Mouse (Mus musculus): ENCODE measurements around the gene Osr1. TPM values are rescaled to one million over a fixed set of nuclear protein-coding genes. Genes with fewer than 3 reads are reported as not detected.
A peak's percentile ranks its signal among the peaks of the same experiment; 100 is the strongest.

The Osr1 gene
- 1 to 10 TPM; 1.8 to 3.5 TPM for total RNA-seq (2021)

DNA sequence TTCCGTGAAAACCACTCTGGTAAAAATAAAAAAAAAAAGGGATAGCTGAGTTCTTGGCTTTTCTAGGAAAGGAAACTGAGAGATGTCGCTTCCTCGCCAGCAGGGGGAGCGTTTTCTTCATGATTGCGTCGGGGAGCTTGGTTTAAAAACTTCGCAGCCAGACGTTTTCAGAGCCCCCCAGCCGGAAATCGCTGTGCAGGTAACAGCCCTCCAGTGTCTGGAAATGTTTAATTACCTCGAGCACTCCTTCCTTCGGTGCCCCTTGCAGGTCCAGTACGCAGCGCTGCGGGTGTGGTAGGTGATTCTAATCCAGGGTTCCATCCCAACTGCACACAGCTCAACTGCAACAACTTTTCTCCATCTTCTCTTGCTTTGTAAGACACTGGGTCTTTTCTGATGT lies at the start of gene Osr1:
Osr1 (plus strand) TSS at position 146 of the 400 bp plus-strand sequence.
- intact Hi-C loops (cut with DNase I) = loop anchor here (1.0 to 5.0 kb wide), 4 partner anchors 518 to 967 kb away; no protein-coding TSS in a partner anchor
- peak in 1 of 2 experiments; percentile 51 for DNase-seq (ENCODE audit: low spot score in 2 of 2)

DNA sequence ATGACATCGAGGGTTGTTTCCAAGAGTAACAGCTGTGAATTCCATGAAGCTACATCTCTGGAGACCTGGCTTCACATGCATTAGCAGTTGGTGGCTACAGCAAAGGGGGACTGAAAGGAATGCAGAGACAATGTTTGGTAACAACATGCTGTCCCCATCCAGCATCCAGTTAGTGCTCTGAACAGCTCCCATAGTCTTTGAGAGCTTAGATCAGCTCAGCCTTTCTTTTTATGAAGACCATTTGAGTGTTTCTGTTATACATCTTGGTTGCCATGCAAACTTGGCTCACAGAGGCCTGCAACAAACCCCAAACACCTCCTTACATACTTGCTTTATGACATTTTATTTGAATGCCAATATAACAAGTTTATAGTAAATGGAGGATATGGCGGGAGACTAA lies 19.6 kb upstream of the Osr1 start:
- intact Hi-C loops (cut with DNase I) = no loop called here
- DNase-seq (ENCODE audit: low spot score in 2 of 2) = no peak

DNA sequence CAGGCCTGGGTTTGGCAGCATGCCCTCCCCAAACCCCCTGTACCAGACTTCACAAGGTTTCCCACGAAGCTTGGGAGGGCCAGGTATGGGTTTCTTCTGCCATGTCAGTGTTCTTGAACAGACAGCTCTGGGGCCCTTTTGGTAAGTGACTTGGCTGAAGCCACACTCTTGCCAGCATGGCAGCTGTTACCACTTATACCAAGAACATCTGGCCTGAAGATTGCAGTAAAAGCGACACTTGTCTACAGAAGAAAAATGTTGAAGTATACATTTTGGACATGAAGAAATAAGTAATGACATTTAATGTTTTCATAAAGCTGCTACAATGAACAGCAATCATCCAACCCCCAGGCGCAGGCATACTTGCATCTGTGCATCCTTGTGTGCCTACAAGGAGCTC lies 5.0 kb upstream of the Osr1 start:
- DNase-seq (ENCODE audit: low spot score in 2 of 2) = no peak
- intact Hi-C loops (cut with DNase I) = loop anchor here (5.0 kb wide), 1 partner anchor 657 kb away; no protein-coding TSS in a partner anchor

DNA sequence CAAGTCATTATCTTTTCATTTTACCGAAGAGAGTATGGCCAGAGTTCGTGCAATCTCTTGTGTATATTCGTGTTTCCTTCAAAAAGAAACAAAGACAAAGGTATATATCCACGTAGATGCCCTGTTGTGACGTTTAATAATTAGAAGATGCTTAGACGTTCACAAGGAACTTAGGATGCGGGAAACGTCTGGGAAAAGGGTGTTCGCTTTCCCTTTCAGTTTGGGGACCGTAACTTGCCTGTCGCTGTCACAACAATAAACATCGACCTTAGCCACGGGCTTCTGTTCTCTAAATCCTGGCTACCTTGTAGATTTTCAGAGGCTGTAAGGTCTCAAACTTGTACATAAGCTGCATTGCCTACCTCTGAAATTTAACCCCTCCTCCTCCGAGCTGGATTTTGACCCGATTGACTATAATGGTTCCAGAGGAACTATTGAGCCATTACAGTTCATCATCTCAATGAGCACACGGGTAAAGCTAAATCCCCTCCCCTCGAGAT lies 630 bp downstream of the Osr1 start:
- DNase-seq (ENCODE audit: low spot score in 2 of 2) = no peak
- intact Hi-C loops (cut with DNase I) = loop anchor here (1.0 to 5.0 kb wide), 3 partner anchors 518 to 967 kb away; no protein-coding TSS in a partner anchor

DNA sequence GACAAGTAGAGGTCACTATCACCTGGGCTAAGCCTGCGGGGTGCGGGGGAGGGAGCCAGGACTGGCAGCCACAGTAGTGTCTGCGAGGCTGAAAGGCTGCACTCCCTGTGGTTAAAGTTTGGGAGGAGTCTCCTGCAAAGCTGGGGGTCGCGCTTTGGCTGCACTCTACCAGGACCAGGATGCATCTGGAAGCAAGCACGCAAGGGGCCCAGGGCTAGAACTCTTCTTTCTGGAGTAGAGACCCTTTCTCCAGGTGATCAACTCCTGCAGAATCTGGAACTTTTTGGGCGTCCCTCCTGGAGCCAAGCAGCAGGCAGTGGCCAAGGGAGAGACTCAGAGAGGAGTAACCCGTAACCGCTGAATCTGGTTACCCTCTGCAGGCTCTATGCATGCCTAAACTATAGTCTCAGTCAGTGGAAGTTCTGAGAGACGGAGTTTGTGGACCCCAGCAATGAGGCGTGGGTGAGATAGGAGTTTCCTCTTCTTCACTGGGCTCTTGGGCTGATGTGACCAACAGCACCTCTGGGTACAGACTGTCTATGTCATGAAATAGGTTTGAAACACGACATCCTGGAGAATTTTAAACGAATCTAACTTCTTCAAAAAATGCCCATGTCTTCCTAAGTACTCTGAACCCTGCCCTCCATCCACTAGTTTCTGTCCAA lies 1.5 kb downstream of the Osr1 start:
- intact Hi-C loops (cut with DNase I) = loop anchor here (5.0 kb wide), 2 partner anchors 519 to 966 kb away; no protein-coding TSS in a partner anchor

DNA sequence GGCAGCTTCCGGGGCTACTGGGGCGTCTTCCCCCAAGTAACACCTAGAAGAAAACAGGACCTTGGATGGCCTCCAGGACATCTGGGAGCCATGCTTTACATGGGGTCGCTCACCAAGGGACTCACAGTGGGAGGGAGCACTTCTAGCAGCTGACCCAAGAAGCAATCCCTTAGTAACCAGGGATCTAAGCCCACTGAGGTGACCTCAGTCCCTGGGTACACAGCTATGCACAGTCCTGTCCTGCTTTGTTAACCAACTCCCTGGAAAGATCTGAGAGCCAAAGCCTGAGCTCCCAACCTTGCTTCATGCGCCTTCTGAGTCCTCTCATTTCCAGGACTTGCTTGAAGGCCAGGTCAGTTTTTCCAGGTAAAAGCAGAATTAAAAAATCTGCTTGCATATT lies 2.1 kb downstream of the Osr1 start:
- intact Hi-C loops (cut with DNase I) = loop anchor here (5.0 kb wide), 2 partner anchors 520 to 965 kb away; no protein-coding TSS in a partner anchor
- no peak for DNase-seq (ENCODE audit: low spot score in 2 of 2)

More for the DNA sequence above, 1.5 kb downstream of the Osr1 start:
- no peak for DNase-seq (ENCODE audit: low spot score in 2 of 2)

DNA sequence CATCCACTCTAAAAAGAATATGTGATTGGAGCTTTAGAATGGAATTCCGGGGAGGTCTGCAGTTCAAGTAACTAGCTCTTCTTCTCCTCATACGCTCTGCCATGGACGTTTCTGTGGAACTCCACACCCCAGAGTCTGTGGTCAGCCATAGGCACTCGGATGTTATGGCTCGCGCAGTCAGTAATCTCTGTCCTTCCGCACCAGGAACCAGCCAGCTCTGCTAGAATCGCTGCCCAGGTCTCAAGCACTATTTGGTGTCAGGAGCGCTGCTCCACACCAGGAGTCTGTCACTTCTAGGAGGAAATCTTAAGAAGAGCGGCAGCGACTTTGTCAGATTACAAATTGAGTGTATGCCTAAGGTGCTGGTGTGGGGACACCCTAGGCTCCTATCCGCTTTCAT lies 3.8 kb downstream of the Osr1 start:
- DNase-seq (ENCODE audit: low spot score in 2 of 2) = no peak
- intact Hi-C loops (cut with DNase I) = loop anchor here (5.0 kb wide), 2 partner anchors 521 to 964 kb away; no protein-coding TSS in a partner anchor

DNA sequence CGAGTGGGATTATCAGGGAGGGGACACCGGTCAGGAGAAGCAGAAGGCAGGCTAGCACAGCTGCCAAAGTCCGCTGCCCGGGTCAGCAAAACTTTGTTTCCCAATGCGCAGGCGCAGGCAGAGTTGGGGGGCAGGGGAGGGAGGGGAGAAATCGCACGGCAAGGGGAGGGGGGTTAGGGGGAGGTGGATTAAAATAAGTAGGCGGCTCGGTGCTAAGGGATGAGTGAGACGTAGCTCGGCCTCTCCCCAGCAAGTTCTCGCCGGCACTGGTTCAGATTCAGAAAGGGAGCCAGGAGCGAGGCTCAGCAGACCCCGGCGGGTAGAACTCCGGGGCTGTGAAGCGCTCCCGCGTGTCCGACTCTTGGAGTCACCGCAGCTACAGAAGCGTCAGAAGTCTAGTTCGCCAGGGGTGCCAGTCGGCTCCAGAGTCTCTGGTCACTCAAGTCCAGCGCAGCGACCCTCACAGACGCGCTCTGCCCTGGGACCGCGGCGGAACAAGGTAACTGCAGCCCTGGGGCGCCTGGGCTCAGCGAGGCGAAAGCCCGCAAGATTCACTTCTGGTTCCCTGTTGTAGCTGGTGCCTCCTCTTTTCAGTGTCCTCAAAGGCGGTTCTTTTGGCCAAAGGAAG lies 4.4 kb downstream of the Osr1 start:
- intact Hi-C loops (cut with DNase I) = loop anchor here (5.0 kb wide), 2 partner anchors 522 to 963 kb away; no protein-coding TSS in a partner anchor
- DNase-seq (ENCODE audit: low spot score in 2 of 2) = no peak

DNA sequence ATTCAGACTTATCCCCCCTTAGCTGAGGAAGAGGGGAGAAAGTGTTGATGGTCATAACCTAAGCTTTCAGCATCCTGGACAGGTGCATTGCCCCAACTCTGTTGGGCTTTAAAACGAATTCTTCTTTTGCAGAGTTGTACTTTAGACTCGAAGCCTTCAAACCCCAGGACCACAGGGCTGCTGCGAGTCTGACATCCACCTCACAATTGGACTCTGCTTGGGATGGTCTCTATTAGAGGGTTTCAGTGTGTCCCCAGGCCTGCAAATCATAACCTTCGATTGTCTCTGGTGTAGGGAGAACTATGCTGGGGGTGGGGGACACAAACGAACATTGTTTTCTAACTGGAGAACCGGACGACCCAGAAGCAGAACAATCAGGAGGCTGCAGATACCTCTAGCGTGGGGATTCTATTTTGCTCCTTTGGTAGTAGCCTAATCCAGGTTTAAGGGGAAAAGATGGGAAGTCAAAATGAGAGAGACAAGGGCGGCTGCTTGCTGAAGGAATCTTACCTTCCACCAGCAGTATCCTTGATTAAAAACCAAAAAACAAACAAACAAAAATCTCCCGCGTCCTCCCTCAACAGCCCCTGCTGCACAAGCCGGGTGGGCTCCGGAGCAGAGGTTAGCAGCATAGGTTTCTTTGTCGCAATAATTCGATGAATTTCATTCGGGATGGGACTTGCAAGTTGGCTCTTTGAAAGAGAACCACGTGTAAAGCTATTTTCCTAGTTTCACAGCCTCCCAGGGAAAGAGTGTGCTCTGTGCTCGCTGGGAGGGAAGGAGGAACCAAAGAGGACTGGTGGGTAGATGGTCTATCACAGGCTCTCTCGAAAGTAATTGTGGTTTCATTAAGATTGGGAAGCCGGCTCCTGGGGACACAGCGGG lies 5.5 kb downstream of the Osr1 start:
- DNase-seq (ENCODE audit: low spot score in 2 of 2) = no peak
- intact Hi-C loops (cut with DNase I) = no loop called here

DNA sequence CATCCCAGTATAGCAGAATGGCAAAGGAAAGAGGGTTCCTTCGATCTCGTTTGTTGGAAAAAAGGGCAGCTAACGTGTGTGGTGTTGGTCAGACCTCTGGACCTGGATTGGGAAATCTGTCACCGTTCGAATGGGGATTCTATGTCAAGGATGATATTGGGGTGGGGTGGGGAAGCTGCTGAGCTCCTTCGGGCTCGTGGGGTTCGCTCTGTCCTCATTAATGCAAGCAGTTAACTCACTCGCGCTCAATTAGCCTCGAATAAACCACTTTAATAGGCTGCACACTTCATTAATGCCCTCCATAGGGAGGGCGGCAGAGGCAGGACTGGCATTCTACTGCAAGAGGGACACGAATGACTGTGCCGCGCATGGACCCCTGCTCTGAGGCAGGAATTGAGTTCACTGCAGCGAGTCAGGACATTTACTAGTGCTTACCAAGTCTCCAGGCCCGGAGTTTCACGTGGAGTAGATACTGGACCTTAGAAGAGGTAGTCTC lies 6.2 kb downstream of the Osr1 start:
- intact Hi-C loops (cut with DNase I) = no loop called here
- DNase-seq (ENCODE audit: low spot score in 2 of 2) = no peak

DNA sequence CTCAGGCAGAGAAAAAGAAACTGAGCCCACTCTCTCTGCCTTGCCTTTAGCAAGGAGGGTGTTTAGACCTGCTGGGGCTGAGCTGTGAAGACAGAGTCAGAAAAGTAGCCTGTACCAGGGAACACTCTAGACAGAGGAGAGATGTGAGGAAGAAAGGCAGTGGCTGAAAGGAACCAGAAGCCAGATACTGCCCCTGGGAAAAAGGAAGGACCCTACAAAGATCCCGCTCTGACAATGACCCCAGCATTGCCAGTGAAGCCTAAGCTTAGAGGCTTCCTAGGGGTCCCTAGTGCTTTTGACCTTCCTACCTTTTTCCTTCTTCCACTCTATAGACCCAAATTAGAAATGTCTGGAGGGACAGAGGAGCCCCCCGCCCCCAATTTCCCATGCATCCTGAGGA lies 7.7 kb downstream of the Osr1 start:
- no peak for DNase-seq (ENCODE audit: low spot score in 2 of 2)
- intact Hi-C loops (cut with DNase I) = no loop called here

DNA sequence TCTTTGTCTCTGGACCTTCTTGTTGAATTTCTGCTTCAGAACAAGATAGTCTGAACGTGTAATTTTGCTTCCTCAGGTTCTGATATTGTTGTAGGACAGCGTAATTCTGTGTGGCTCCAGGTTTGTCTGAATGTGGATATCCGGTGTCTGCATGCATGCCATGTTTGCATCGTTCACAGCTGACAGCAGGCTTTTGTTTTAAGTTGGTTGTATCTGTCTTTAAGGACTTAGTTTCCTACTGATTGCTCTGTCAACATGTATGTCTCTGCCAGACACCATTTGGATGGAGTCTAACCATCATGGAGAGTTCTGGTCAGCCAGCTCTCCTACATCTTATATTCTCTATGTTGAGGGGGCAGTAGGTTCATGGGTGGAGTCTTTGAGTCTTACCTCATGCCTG lies 8.7 kb downstream of the Osr1 start:
- DNase-seq (ENCODE audit: low spot score in 2 of 2) = no peak
- intact Hi-C loops (cut with DNase I) = no loop called here

DNA sequence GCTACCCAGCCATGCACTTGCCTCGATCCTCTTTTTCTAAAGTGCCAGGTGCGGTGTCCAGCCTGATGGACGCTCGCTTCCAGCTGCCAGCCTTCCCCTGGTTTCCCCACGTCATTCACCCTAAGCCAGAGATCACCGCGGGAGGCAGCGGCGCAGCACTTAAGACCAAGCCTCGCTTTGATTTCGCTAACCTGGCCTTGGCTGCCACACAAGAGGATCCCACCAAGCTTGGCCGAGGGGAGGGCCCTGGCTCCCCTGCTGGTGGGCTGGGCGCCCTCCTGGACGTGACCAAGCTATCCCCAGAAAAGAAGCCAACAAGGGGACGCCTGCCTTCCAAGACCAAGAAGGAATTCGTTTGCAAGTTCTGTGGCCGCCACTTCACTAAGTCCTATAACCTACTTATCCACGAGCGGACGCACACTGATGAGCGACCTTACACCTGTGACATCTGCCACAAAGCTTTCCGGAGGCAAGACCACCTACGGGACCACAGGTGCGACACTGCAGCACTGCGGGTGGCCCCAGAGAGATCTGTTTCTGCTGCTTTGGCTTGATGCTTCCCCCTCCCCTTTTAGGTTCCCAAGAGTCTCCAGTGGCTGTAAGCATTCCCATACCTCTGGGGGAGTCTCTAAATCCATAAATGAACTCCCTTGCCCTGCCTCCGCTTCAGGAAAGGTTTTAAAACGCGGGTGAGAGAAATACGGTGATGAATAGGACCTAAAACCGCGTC lies 9.6 kb downstream of the Osr1 start:
- no peak for DNase-seq (ENCODE audit: low spot score in 2 of 2)
- intact Hi-C loops (cut with DNase I) = no loop called here

DNA sequence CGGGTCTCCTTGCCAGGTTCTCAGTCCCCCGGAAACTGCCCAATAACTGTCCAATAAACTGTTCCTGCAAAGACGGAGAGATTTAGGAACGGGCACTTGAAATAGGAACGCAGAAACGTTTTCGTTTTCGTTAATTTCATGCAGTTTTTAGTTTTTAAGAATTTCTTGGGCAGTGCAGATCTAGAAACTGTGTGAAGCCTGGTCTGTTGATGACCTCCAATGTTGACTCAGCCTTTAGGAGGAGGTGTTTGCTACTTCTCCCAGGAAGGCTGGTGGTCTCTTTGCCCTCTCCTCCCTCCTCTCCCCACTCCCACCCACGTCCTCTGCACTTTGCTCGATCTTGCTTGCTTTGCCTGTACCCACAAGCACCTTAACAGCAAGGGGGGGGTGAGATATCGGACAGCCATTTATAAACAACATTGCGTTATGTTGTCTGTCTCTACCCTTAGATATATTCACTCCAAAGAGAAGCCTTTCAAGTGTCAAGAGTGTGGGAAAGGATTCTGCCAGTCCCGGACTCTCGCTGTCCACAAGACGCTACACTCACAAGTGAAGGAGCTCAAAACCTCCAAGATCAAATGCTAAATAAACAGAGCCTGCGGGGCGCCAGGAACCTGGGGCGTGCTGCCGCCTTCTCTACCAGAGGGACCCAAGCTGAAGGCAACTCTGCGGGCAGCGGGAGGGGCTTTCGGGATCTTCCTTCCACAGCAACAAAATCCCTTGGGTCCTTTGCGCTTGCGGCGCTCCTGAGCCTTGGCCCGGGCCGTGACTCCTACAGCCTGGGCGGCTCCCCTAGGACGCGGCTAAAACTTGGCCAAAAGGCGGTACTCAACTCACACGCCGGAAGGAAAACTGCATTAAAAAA lies 10.4 kb downstream of the Osr1 start:
- intact Hi-C loops (cut with DNase I) = no loop called here
- DNase-seq (ENCODE audit: low spot score in 2 of 2) = no peak

DNA sequence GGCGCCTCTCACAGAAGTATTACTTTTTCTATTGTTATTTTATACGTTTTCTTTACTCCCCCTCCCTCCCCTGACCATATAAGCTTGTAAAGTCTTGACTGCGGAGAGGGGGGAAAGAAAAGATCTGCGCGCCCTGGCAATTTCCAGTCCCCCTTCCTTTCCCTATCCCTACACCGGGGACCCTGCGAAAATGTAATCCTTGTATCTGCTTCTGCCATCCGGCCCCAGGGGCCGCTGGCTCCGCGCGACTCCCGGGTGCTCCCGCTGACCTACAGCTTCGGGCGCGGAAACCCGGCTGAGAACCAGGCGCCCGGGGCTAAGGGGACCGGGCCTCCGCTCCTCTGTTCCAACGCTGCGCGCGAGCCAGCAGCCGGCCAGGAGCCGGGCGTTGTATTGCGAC lies 11.1 kb downstream of the Osr1 start:
- intact Hi-C loops (cut with DNase I) = no loop called here
- DNase-seq (ENCODE audit: low spot score in 2 of 2) = no peak

DNA sequence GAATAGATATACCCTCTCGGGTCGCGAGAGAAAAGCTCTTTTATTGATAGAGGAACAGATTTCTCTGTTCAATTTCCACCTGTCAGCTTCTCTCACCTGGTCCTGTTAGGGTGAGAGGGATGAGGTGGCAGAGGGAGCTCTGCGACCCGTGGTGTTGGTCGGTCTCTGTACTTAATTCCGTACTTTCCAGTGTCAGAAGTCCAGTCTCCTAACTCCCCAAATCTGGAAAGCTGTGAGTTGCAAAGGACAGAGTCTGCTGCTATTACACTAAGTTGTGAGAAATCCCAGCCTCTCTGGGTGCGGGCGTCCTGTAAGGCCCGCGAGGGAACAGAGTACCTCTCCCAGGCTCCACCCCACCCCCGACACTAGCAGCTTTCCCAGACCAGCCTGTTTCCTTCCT lies 11.6 kb downstream of the Osr1 start:
- intact Hi-C loops (cut with DNase I) = no loop called here
- no peak for DNase-seq (ENCODE audit: low spot score in 2 of 2)

DNA sequence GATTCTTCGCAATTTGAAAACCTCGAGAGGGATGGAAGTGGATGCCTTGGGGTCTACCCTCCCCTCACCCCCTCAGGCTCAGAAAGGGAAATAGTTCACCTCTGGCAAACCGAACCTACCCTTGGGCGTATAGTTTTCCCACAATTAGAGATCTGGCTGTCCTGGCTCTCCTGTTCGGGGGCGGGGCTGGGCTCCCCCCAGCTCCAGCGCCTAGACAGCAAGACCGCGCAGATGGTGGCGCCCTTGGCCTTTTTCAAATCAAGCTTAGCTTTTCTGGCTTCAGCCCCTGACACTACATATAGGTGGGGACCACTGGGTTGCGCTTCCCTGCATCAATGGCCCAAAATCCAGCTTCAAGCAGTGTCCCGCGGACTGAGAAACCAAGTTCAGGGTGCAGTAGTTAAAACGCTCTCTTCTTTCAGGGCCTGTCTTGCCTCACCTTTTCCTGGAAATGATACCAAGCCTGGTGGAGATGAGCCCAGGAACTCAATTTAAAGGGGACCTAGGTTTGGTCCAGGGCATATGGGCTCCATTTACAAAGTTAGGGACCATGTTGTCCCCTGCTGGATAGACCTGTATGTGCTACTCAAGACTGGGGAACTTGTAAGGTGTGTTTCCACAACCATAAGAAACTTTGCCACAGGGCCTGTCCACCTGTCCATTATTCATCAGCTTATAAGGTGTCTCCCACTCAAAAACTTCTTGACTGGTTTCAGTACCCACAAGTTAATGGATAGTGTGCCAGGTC lies 12.5 kb downstream of the Osr1 start:
- intact Hi-C loops (cut with DNase I) = no loop called here
- DNase-seq (ENCODE audit: low spot score in 2 of 2) = no peak

DNA sequence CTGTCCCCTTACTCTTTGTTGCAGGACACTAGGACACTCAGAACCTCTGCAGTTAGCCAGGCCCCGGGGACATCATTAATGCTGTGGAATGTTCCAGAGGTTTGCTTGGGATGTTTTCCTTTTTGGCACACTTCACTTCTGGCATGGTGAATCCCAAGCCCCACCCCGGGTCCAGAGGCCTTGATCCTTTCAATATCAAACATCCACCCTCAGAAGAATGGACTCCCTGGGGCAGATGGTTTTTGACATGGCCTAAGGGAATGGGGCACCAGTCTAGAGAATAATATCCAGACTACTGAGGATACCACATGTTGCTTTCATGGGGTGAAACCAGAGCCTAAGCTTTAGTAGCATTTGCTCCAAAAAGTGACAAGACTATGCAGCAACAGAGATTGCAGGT lies 13.5 kb downstream of the Osr1 start:
- intact Hi-C loops (cut with DNase I) = no loop called here
- DNase-seq (ENCODE audit: low spot score in 2 of 2) = no peak

All from left cerebral cortex, postnatal 36 days (tissue).